Mouse (Mus musculus): ENCODE measurements at regions not wholly inside any gene's neighbourhood (a gene's known extent, or its start where the extent isn't known, plus 50 kb on each side); places are given as distances from the start of the nearest gene placed in this dataset.
A peak's percentile ranks its signal among the peaks of the same experiment; 100 is the strongest.

DNA sequence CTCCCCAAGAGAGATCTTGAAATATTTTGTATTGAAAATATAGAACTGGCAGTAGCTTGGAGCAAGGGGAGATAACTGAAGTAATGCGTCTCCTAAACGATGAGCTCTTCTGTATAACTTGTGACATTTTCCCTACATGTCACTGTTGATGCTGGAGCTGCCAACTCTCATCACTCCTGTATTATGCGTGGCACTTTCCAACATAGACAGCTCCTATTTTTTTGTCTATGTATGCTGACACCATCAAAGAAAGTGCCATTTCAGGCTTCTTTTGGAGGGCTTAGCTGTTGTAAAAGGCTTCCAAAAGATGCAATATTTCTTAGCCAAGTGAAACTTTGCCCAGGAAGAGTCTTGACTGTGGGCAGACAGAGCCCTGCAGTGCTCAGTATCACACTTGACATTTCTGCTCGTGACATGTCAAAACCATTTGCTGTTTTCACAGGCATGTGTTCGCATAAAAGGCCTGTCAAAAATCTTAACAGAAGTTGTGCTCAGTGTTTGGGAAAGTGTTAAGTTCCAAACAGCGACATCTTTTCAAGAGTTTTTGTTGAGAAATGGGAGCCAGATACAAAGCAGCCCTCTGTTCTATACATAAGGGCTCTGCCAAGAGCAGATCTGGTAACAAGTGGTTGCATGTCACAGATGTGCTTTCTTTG is 53.6 kb upstream of the Otol1 start:
- no peak for ATAC-seq (ENCODE audit: poor library complexity, severe bottlenecking)

DNA sequence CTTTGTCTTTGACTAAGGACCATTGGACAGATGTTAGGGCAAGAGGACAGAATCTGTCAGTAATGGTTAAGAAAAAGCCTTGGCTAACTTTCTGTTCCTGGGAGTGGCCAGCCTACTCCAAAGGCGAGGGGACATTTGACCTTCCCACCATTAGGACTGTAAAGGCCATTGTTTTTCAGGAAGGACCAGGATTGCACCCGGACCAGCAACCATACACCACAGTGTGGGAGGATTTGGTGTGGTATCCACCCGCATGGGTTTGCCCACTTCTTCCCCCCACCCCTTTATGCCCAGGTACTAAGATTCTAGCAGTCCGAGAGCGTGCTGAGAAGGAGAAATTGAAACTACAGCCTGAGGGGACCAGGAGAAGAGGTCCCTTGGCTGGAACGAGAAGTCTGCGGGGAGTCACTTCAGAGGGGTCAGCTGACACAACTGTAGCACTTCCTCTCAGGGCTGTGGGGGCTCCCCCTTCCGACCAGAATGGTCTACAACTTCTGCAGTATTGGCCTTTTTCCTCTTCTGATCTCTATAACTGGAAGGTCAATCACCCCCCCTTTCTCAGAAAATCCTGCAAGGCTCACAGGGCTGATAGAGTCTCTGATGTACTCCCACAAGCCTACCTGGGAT is 63.2 kb upstream of the Sptssb start:
- ATAC-seq (ENCODE audit: poor library complexity, severe bottlenecking) = peak; percentile 77

DNA sequence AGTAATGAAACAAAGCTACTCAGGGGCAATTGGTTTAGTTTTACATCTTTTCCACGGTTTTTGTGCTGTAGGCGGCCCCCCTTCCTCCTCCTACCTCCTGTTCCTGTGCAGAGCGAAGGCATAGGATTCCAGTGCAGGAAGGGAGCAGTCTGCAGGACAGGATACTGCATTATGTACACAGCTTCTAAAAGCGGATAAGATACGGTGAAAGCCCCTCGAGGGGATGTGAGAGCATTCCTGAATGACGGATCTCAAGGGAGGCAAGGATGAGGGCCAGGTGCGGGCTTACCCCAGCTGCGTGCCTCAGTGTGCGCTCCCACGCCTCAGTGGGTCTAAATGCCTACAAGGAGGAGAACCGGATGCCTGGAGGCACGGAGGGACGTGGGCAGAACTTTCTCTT is 53.1 kb upstream of the Sptssb start:
- no peak for ATAC-seq (ENCODE audit: poor library complexity, severe bottlenecking)

GRCm38 (mm10) chr3:69910073-69910472 is 50.3 kb upstream of the Sptssb start:
- ATAC-seq (ENCODE audit: poor library complexity, severe bottlenecking) = no peak

Data from megakaryocyte, adult 5-6 weeks (primary cell).